Mouse (Mus musculus): Measurements from ENCODE around the gene H60b. TPM values are rescaled to one million over a fixed set of nuclear protein-coding genes. Genes with fewer than 3 reads are reported as not detected.
"Not testable (repeated sequence)": the region's sequence is repeated elsewhere in the genome, so short reads cannot be mapped to it uniquely, and the experiment has no call there.

The H60b gene
- polyA plus RNA-seq, 1 experiment, result 0.25 TPM

DNA sequence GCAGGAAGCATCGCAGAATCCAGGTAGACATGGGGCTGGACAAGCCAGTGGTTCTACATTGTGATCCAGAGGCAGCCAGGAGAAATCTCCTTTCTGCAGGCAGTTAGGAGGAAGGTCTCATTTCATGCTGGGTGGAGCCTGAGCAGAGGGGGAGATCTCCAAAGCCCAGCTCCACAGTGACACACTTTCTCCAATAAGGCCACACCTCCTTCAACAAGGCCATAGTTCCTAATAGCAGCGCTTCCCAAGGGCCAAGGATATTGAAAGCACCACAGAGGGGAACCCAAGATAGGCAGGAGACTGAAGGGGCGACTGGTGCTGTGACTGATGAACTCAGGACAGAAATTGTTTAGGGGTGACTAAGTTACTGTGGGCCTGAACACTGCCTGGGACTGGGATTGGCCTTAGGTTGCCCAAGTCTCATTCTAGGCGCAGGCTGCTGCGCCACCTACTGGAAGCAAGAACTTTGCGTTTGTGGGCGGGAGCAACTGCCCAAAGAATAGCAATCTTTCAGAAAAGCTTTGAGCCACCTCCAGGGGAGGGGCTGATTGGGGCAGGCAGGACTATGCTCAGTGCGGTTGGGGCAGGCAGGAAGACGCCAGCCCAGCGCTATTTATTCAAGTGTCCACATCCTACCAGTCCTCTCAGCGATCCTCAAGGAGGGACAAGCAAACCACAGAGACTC, 53.8 kb downstream of the H60b start:
- 8% methylated on average over 9 of the region's 11 CpGs for WGBS
- TF ChIP-seq CTCF (conservative IDR thresholded peaks at IDR 0.05; ENCODE audit: insufficient read depth, insufficient read length, low read depth, low read length), result peak; percentile 33
- not testable (repeated sequence) for H3K4me1 ChIP-seq (ENCODE audit: control insufficient read depth, insufficient read depth, low read length)

DNA sequence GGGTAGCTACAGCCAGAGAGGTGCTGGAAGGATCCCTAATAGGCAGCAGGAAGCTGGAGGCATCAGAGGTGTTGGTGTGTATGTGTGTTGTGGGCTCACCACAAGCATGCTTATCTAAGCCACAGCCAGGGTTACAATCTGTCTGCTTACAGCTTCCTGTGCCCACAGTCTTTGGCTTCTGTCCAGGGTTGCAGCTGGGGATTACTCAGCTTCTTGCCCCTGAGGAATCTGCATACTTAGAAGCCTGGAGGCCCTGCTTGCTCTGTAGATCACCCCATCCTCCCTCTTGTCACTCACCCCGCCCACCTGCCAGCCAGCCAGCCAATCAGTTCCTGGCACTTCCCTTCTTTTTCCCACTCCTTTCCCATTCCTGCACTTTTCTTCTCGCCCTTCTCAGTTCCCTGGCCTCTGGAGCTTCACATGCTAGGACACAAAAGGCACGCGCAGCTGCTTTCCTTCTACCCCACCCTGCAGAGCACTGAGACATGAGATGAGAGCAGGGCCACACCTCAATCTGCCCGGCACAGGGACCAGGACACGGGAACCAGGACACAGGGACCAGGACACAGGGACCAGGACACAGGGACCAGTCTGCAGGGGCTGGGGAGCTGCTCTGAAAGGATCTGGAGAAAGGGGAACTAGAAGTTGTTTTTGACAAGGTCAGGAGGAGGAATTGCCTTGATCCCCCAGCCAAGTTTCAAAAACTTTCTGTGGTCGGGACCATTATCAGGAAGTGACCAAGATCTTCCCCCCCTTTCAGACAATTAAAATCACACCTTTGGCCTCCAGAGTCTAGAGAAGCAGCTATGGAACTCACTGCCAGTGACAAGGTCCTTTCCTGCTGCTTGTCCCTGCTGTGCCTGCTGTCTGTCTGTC, 65.3 kb downstream of the H60b start:
- H3K4me1 ChIP-seq (ENCODE audit: control insufficient read depth, insufficient read depth, low read length); H3K27me3 ChIP-seq (replicated peaks; ENCODE audit: control insufficient read depth, insufficient read depth, low read length); H3K27ac ChIP-seq (ENCODE audit: insufficient read depth, low read depth, low read length); H3K36me3 ChIP-seq (ENCODE audit: control insufficient read depth, insufficient read depth, low read length); H3K4me3 ChIP-seq (ENCODE audit: insufficient read depth, low read depth, low read length): not testable (repeated sequence)
- DNase-seq, result peak; percentile 4
- WGBS, result 20% methylated on average over 1 of the region's 7 CpGs

More for the DNA sequence above, 53.8 kb downstream of the H60b start:
- peak; percentile 40 for DNase-seq
- H3K27ac ChIP-seq (ENCODE audit: insufficient read depth, low read depth, low read length); H3K36me3 ChIP-seq (ENCODE audit: control insufficient read depth, insufficient read depth, low read length); H3K4me3 ChIP-seq (ENCODE audit: insufficient read depth, low read depth, low read length); H3K27me3 ChIP-seq (replicated peaks; ENCODE audit: control insufficient read depth, insufficient read depth, low read length): not testable (repeated sequence)

DNA sequence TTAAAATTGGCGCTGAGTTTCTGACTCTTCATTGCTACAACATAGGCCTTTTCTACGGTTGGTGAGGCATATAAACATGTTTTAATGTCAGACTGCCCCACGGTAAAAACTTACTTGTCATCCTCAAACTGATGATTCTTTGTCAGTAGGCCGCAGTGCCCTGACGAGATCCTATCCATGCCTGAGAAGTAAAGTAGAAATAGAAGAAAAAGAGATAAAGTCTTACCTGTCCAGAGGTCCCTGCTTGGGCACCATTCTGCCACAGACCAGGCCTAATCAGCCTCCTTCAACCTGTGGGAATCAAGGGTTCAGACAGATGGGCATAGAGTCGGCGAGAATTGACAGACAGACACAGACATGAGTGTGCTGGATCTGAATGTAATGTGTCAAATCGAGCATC, 106.7 kb downstream of the H60b start:
- H3K4me1 ChIP-seq (ENCODE audit: control insufficient read depth, insufficient read depth, low read length), result no peaks in the 10 kb centered on the region

DNA sequence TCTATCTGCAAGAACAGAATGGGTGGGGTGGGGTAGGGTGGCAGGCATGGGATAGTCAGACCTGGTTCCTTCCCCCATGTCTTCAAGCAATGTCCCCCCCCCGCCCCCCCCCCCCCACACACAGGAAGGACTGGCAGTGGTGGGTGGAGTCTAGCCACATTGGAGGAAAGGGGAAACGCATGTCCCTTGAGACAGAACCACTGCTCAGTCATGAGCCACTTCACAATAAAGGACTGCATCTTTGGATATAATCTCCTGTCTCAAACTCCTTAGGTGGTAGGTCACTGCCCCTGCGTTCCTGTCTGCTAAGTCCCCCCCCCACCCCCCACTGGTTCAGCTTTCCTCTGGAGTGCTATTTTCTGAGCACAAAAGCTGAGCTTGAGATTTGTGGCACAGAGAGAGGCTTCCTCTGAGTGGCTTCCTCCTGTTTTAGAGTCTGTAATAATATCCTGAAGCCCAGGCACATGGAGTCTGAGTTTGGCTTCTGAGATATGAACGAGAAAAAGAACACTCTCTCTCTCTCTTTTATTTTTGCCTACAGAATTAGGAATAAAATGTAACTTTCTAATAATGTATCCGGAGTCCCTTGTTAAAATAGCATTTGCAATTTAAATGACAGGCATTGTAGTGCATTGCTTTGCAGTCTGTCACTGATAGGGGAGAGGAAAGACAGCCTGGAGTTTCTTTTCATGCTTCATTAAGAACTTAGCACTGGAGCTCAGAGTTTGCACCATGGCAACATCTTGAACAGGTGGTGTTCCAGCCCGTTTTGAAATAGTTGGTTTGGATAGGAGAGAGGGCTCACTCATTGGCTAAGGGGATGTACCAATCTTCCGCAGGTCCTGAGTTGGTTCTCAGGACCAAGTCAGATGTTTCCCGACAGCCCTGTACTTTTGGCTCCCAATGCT, 112.7 kb downstream of the H60b start:
- not testable (repeated sequence) for H3K27me3 ChIP-seq (replicated peaks; ENCODE audit: control insufficient read depth, insufficient read depth, low read length); H3K36me3 ChIP-seq (ENCODE audit: control insufficient read depth, insufficient read depth, low read length); H3K4me3 ChIP-seq (ENCODE audit: insufficient read depth, low read depth, low read length); DNase-seq; H3K4me1 ChIP-seq (ENCODE audit: control insufficient read depth, insufficient read depth, low read length); H3K27ac ChIP-seq (ENCODE audit: insufficient read depth, low read depth, low read length)
- 24% methylated on average over 7 of the region's 8 CpGs for WGBS

More for the DNA sequence above, 106.7 kb downstream of the H60b start:
- no peak overlapping the region for H3K27ac ChIP-seq (ENCODE audit: insufficient read depth, low read depth, low read length)
- no peaks in the 10 kb centered on the region for H3K36me3 ChIP-seq (ENCODE audit: control insufficient read depth, insufficient read depth, low read length)
- 96% methylated on average over 8 of the region's 8 CpGs for WGBS
- DNase-seq, result no peak
- no peak for TF ChIP-seq POLR2A (IDR thresholded peaks at IDR 0.05; ENCODE audit: low read depth, low read length)
- TF ChIP-seq CTCF (conservative IDR thresholded peaks at IDR 0.05; ENCODE audit: insufficient read depth, insufficient read length, low read depth, low read length), result no peak
- no peaks in the 10 kb centered on the region for H3K27me3 ChIP-seq (replicated peaks; ENCODE audit: control insufficient read depth, insufficient read depth, low read length)
- no peak overlapping the region for H3K4me3 ChIP-seq (ENCODE audit: insufficient read depth, low read depth, low read length)

DNA sequence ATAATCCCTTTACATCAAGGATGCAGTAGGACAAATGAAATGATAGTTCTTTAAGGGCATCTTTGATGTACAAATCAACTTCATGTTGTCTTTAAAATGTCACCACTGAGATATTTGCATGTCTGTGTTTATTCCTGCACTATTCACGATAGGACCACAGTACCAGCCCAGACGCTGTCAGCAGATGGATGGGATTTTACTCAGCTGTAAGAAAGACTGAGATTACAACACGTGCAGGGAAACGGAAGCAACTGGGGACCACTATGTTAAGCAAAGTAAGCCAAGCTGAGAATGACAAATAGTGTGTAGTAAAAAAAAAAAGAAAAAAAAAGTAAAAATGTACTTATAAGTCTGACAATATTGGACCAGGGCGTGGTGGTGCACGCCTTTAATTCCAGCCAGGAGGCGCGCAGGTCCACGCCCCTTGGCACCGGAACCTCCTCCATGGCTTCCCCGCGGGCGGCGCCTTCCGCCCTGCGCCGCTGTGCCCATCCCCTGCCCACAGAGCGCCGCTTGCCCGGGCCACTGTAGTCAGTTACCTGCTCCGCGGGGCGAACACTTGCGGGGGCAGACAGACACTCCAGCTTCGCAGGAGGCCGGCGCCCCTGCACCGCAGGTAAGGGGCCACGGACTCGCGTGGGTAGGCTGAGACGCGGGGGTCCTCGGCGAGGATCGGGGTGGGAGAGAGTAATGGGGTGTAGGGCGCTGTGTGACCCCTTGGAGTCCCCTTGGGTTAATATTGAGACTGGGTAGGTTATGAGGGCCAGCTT, 114.7 kb downstream of the H60b start:
- peak overlapping the region; percentile 28 for H3K4me3 ChIP-seq (ENCODE audit: insufficient read depth, low read depth, low read length)
- WGBS, result 4% methylated on average over 37 of the region's 37 CpGs
- not testable (repeated sequence) for H3K36me3 ChIP-seq (ENCODE audit: control insufficient read depth, insufficient read depth, low read length); H3K27ac ChIP-seq (ENCODE audit: insufficient read depth, low read depth, low read length); H3K4me1 ChIP-seq (ENCODE audit: control insufficient read depth, insufficient read depth, low read length); H3K27me3 ChIP-seq (replicated peaks; ENCODE audit: control insufficient read depth, insufficient read depth, low read length)
- DNase-seq, result peak; percentile 1

DNA sequence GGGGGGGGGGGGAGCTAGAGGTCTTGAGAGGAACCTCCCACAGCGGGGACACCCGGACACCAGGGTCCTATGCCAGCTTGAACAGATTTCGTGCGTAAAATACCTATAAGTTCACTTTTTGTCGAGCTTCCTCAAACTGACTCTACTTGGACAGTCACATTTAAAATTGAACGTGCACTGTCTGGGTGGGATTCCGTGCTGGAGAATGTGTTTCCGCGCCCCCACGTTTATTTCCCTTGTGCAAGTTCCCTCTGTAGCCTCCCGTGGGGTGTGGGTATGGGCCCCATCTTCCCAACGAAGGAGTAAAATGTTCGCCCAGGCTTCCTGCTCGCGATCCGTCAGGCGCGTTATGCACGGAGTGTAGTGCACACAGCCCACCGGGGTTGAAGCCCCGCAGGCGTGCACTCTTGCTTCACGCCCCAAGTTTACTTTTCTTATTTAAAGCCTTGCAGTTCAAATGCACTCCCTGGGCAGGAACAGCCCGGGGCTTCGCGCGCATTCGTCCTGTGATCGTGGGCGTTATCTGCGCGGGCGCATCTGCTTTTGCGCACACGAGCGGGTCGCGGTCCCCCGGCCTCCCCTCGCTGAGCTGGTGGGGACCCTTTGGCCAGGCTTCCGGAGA, 115.4 kb downstream of the H60b start:
- peak overlapping the region; percentile 26; the same call in 1 of the 2 replicates for H3K4me3 ChIP-seq (ENCODE audit: insufficient read depth, low read depth, low read length)
- WGBS, result 3% methylated on average over 41 of the region's 41 CpGs

More for the DNA sequence above, 115.4 kb downstream of the H60b start:
- Histone ChIP-seq H3K27me3 (replicated peaks; ENCODE audit: control insufficient read depth, insufficient read depth, low read length) (no peaks in the 10 kb centered on the region), H3K4me1 (ENCODE audit: control insufficient read depth, insufficient read depth, low read length) (no peaks in the 10 kb centered on the region), H3K27ac (ENCODE audit: insufficient read depth, low read depth, low read length) (no peak overlapping the region), H3K36me3 (ENCODE audit: control insufficient read depth, insufficient read depth, low read length) (no peaks in the 10 kb centered on the region)
- DNase-seq, result no peak
- TF ChIP-seq CTCF (conservative IDR thresholded peaks at IDR 0.05; ENCODE audit: insufficient read depth, insufficient read length, low read depth, low read length) (no peak), POLR2A (IDR thresholded peaks at IDR 0.05; ENCODE audit: low read depth, low read length) (no peak)
